In genomic region chr17:5150660-5151063, GRCm38 (mm10) we compare ENCODE assay signal across 8 mouse cellular contexts.
A peak's percentile ranks its signal among the peaks of the same experiment; 100 is the strongest.
DNase-seq lines count a peak whose midpoint lies in the region; ATAC-seq and TF ChIP-seq lines count a peak whose summit lies in the region.

No protein-coding gene starts in this region.

- H3K4me3 ChIP-seq in lung, postnatal 0 days (ENCODE audit: low read depth, low read length): no peak overlapping the region

- peak; percentile 59 for DNase-seq in adrenal gland, postnatal 10 days
- DNase-seq in adrenal gland, adult 18-20 months (ENCODE audit: low spot score in 2 of 2): no peak
- peak; percentile 35 for DNase-seq in lung, postnatal 0 days (ENCODE audit: low spot score)
- no peak for DNase-seq in lung, postnatal 14 days
- peak; percentile 61 to 72 for DNase-seq in heart, postnatal 10 days
- DNase-seq in retina, postnatal 1 day: peak; percentile 49
- no peak for DNase-seq in spleen, postnatal 4 days (ENCODE audit: low spot score in 2 of 2)
- no peak for DNase-seq in layer of hippocampus, postnatal 14 days (ENCODE audit: low spot score in 2 of 2)

- intact Hi-C loops in heart, postnatal 10 days (cut with DNase I): no loop called here

- ATAC-seq in lung, postnatal 0 days: peak; percentile 61

- H3K27me3 ChIP-seq in lung, postnatal 0 days (replicated peaks; ENCODE audit: insufficient read depth, low read length): no peaks in the 10 kb centered on the region

- TF ChIP-seq CTCF in lung, postnatal 0 days (IDR thresholded peaks at IDR 0.05): no peak

- 53% methylated on average over 7 of the region's 7 CpGs for WGBS in lung, postnatal 0 days

- no peak overlapping the region for H3K27ac ChIP-seq in lung, postnatal 0 days (ENCODE audit: low read length)

- TF ChIP-seq EP300 in lung, postnatal 0 days (IDR thresholded peaks at IDR 0.05): no peak

- no peaks in the 10 kb centered on the region; the same call in 1 of the 2 replicates for H3K4me1 ChIP-seq in lung, postnatal 0 days (ENCODE audit: insufficient read depth, low read depth, low read length)

- no peaks in the 10 kb centered on the region for H3K36me3 ChIP-seq in lung, postnatal 0 days (ENCODE audit: insufficient read depth, low read length)

- no peaks in the 10 kb centered on the region for H3K9me3 ChIP-seq in lung, postnatal 0 days (ENCODE audit: low read length)

- no peak overlapping the region for H3K9ac ChIP-seq in lung, postnatal 0 days (replicated peaks; ENCODE audit: low read depth)

- H3K4me2 ChIP-seq in lung, postnatal 0 days (replicated peaks; ENCODE audit: low read depth, low read length): no peak overlapping the region

Comparison
In these comparisons a context has a peak if more than half of its experiments do, and no peak if none do; other contexts are left out.
1. DNase-seq: peak in adrenal gland, postnatal 10 days (single experiment), lung, postnatal 0 days (single experiment), heart, postnatal 10 days (2 of 2) and retina, postnatal 1 day (single experiment); none in adrenal gland, adult 18-20 months (0 of 2), lung, postnatal 14 days (single experiment), spleen, postnatal 4 days (0 of 2) and layer of hippocampus, postnatal 14 days (0 of 2).